Mouse (Mus musculus) CD4-positive naive resting alpha-beta T cell, adult 76 days (primary cell): Measurements from ENCODE around the gene Hoxc10. TPM values are rescaled to one million over a fixed set of nuclear protein-coding genes. Genes with fewer than 3 reads are reported as not detected.

Experiments
- total RNA-seq: library from RNA; stranded (reverse); gene quantifications from one replicate; pipeline ENCODE4 v1.2.4, GENCODE M21; 2023

Gene Hoxc10
- not detected for total RNA-seq

GRCm38 (mm10) chr15:102966776-102967311 lies at the start of gene Hoxc10:
Hoxc10 (plus strand) TSS chr15:102966796.

GRCm38 (mm10) chr15:102921053-102922011 lies 45.3 kb upstream of the Hoxc10 start, which contains the start of gene Hoxc13:
Hoxc13 (plus strand) TSS chr15:102921103.

GRCm38 (mm10) chr15:102936279-102936972 lies 30.2 kb upstream of the Hoxc10 start, which contains the start of gene Hoxc12:
Hoxc12 (plus strand) TSS chr15:102936757.

GRCm38 (mm10) chr15:102954192-102955006 lies 12.2 kb upstream of the Hoxc10 start, which contains the start of gene Hoxc11:
Hoxc11 (plus strand) TSS chr15:102954427.

GRCm38 (mm10) chr15:102967312-102967510 lies 615 bp downstream of the Hoxc10 start, which contains the start of gene Hoxc5:
Hoxc5 (plus strand) TSS chr15:102967443.

GRCm38 (mm10) chr15:102976171-102976570 lies 9.6 kb downstream of the Hoxc10 start, which contains the start of gene Hoxc9:
Hoxc9 (plus strand) TSS chr15:102976439.

GRCm38 (mm10) chr15:102990461-102991397 lies 24.1 kb downstream of the Hoxc10 start, which contains the start of gene Hoxc8:
Hoxc8 (plus strand) TSS chr15:102990607.

GRCm38 (mm10) chr15:102997939-102998355 lies 31.4 kb downstream of the Hoxc10 start, which contains the start of gene Hoxc6:
Hoxc6 (plus strand) TSS chr15:102998257.

GRCm38 (mm10) chr15:103018636-103019035 lies 52.0 kb downstream of the Hoxc10 start, which contains the start of gene Hoxc4:
Hoxc4 (plus strand) TSS chr15:103018934.

Other genes with a start within 250 kb of the Hoxc10 start
- gene Calcoco1, start 244.6 kb upstream of the Hoxc10 start, total RNA-seq: 41.9 TPM
- not detected for gene Hoxc13, start 45.7 kb upstream of the Hoxc10 start, total RNA-seq
- gene Hoxc12, start 30.0 kb upstream of the Hoxc10 start, total RNA-seq: not detected
- gene Hoxc11, start 12.4 kb upstream of the Hoxc10 start, total RNA-seq: not detected
- not detected for gene Hoxc5, start 647 bp downstream of the Hoxc10 start, total RNA-seq
- gene Hoxc9, start 9.6 kb downstream of the Hoxc10 start, total RNA-seq: not detected
- gene Hoxc8, start 23.8 kb downstream of the Hoxc10 start, total RNA-seq: not detected
- gene Hoxc6, start 31.5 kb downstream of the Hoxc10 start, total RNA-seq: not detected
- gene Hoxc4, start 52.1 kb downstream of the Hoxc10 start, total RNA-seq: not detected
- 6.0 TPM for gene Smug1, start 200.3 kb downstream of the Hoxc10 start, total RNA-seq